Mouse (Mus musculus) heart, embryonic 12.5 days (tissue): ENCODE measurements around the gene Rcbtb2. TPM values are rescaled to one million over a fixed set of nuclear protein-coding genes. Genes with fewer than 3 reads are reported as not detected.

Experiments used
- ATAC-seq: fragments of 200-750 bp; cut with Nextera tagmentation; 2 replicates; pipeline ENCODE4 v1.8.0; 2017; ENCODE audit warnings: moderate TSS enrichment, moderate library complexity; ENCODE audit not compliant: insufficient number of reproducible peaks, low FRiP score
- H3K27ac ChIP-seq: fragments of 300-500 bp; sonication (generic); 2 replicates; pipeline ENCODE4 v1.5.1; 2016; ENCODE audit warnings: mild to moderate bottlenecking, moderate library complexity; ENCODE audit not compliant: poor library complexity, severe bottlenecking
- H3K27me3 ChIP-seq: fragments of 300-500 bp; sonication (generic); replicated peaks from 2 replicates; pipeline ENCODE4 v1.6.1; 2016; ENCODE audit warnings: mild to moderate bottlenecking, moderate library complexity
- H3K36me3 ChIP-seq: fragments of 300-500 bp; sonication (generic); 2 replicates; pipeline ENCODE4 v1.6.1; 2016; ENCODE audit warnings: mild to moderate bottlenecking, moderate library complexity
- H3K4me1 ChIP-seq: fragments of 300-500 bp; sonication (generic); replicated peaks from 2 replicates; pipeline ENCODE4 v1.6.1; 2016; ENCODE audit warnings: mild to moderate bottlenecking
- H3K4me2 ChIP-seq: fragments of 300-500 bp; sonication (generic); 2 replicates; pipeline ENCODE4 v1.6.1; 2016; ENCODE audit warnings: mild to moderate bottlenecking, moderate library complexity
- H3K4me3 ChIP-seq: fragments of 300-500 bp; sonication (generic); 2 replicates; pipeline ENCODE4 v1.5.1; 2016; ENCODE audit warnings: mild to moderate bottlenecking
- H3K9ac ChIP-seq: fragments of 300-500 bp; sonication (generic); 2 replicates; pipeline ENCODE4 v1.6.1; 2016; ENCODE audit warnings: mild to moderate bottlenecking, moderate library complexity
- H3K9me3 ChIP-seq: fragments of 300-500 bp; sonication (generic); replicated peaks from 2 replicates; pipeline ENCODE4 v1.6.1; 2016; ENCODE audit warnings: mild to moderate bottlenecking, moderate library complexity
- WGBS: fragments of 180-500 bp; shearing (Covaris S2); methylation state at CpG from one replicate; pipeline ENCODE4 v1.1.7; 2016; 5-methylcytosine and 5-hydroxymethylcytosine counted together
- polyA plus RNA-seq: library from polyadenylated mRNA; unstranded; fragments of >200 nt; fragmentation: Nextera tagmentation; extraction: Ambion mirVana; gene quantifications from 2 replicates; pipeline ENCODE4 v1.2.1, GENCODE M21; 2016

Rcbtb2 gene
- polyA plus RNA-seq, 1 experiment from 2014 or later: 76.2 TPM

- Histone ChIP-seq H3K27me3 (no peaks in the 10 kb centered on the region), H3K4me3 (no peak overlapping the region), H3K36me3 (peaks cover 64% of the 10 kb centered on the region), H3K27ac (0 out of 2 replicates have a peak overlapping the region, but pooled peaks have one; percentile 6), H3K4me2 (no peak overlapping the region), H3K4me1 (peaks cover 36% of the 10 kb centered on the region), H3K9me3 (no peaks in the 10 kb centered on the region), H3K9ac (no peak overlapping the region)
- 70% methylated on average over 6 of the region's 6 CpGs for WGBS
- ATAC-seq: no peak
Observed at GRCm38 (mm10) chr14:73175814-73176213, 53.0 kb downstream of the Rcbtb2 start.

- Histone ChIP-seq H3K4me3 (no peak overlapping the region), H3K4me2 (no peak overlapping the region), H3K36me3 (peaks cover 60% of the 10 kb centered on the region), H3K27me3 (no peaks in the 10 kb centered on the region), H3K9ac (no peak overlapping the region), H3K27ac (no peak overlapping the region), H3K4me1 (peaks cover 40% of the 10 kb centered on the region), H3K9me3 (no peaks in the 10 kb centered on the region)
- WGBS: 59% methylated on average over 5 of the region's 5 CpGs
- no peak for ATAC-seq
Observed at GRCm38 (mm10) chr14:73176266-73176665, 53.4 kb downstream of the Rcbtb2 start.

GRCm38 (mm10) chr14:73177961-73178360 lies 55.1 kb downstream of the Rcbtb2 start:
- no peak for ATAC-seq
- H3K27me3 ChIP-seq: no peaks in the 10 kb centered on the region
- peaks cover 57% of the 10 kb centered on the region for H3K36me3 ChIP-seq
- no peak overlapping the region for H3K4me3 ChIP-seq
- peak overlapping the region; percentile 10; the same call in 1 of the 2 replicates for H3K27ac ChIP-seq
- H3K9ac ChIP-seq: no peak overlapping the region
- peaks cover 41% of the 10 kb centered on the region for H3K4me1 ChIP-seq
- H3K4me2 ChIP-seq: no peak overlapping the region
- no peaks in the 10 kb centered on the region for H3K9me3 ChIP-seq
- 80% methylated on average over 11 of the region's 11 CpGs for WGBS

GRCm38 (mm10) chr14:73179221-73179681 lies 56.4 kb downstream of the Rcbtb2 start:
- ATAC-seq: peak; percentile 75
- no peak overlapping the region for H3K4me3 ChIP-seq
- H3K27me3 ChIP-seq: no peaks in the 10 kb centered on the region
- no peak overlapping the region for H3K4me2 ChIP-seq
- peaks cover 59% of the 10 kb centered on the region for H3K36me3 ChIP-seq
- WGBS: 58% methylated on average over 4 of the region's 4 CpGs
- peaks cover 35% of the 10 kb centered on the region for H3K4me1 ChIP-seq
- no peak overlapping the region for H3K9ac ChIP-seq
- H3K27ac ChIP-seq: peak overlapping the region; percentile 57
- H3K9me3 ChIP-seq: no peaks in the 10 kb centered on the region

GRCm38 (mm10) chr14:73180671-73181070 lies 57.8 kb downstream of the Rcbtb2 start:
- peaks cover 62% of the 10 kb centered on the region for H3K36me3 ChIP-seq

GRCm38 (mm10) chr14:73181144-73181543 lies 58.3 kb downstream of the Rcbtb2 start:
- Histone ChIP-seq H3K9ac (no peak overlapping the region), H3K27ac (peak overlapping the region; percentile 27; the same call in 1 of the 2 replicates), H3K36me3 (peaks cover 61% of the 10 kb centered on the region), H3K4me3 (no peak overlapping the region), H3K27me3 (no peaks in the 10 kb centered on the region), H3K9me3 (0 out of 2 replicates have a peak, but pooled peaks cover 4% of the 10 kb centered on the region), H3K4me2 (no peak overlapping the region), H3K4me1 (peaks cover 22% of the 10 kb centered on the region)
- 27% methylated on average over 2 of the region's 2 CpGs for WGBS
- ATAC-seq: no peak

More at GRCm38 (mm10) chr14:73180671-73181070, 57.8 kb downstream of the Rcbtb2 start:
- Histone ChIP-seq H3K9ac (no peak overlapping the region), H3K4me2 (no peak overlapping the region), H3K4me3 (no peak overlapping the region), H3K27me3 (no peaks in the 10 kb centered on the region), H3K4me1 (peaks cover 25% of the 10 kb centered on the region), H3K27ac (no peak overlapping the region), H3K9me3 (0 out of 2 replicates have a peak, but pooled peaks cover 4% of the 10 kb centered on the region)
- WGBS: 76% methylated on average over 3 of the region's 3 CpGs
- ATAC-seq: no peak

- 0 out of 2 replicates have a peak, but pooled peaks cover 4% of the 10 kb centered on the region for H3K9me3 ChIP-seq
- H3K27ac ChIP-seq: no peak overlapping the region
- 84% methylated on average over 7 of the region's 7 CpGs for WGBS
- H3K4me3 ChIP-seq: no peak overlapping the region
- no peaks in the 10 kb centered on the region for H3K27me3 ChIP-seq
- no peak for ATAC-seq
- no peak overlapping the region for H3K4me2 ChIP-seq
- H3K36me3 ChIP-seq: peaks cover 33% of the 10 kb centered on the region
- no peak overlapping the region for H3K9ac ChIP-seq
- no peaks in the 10 kb centered on the region for H3K4me1 ChIP-seq
Observed at GRCm38 (mm10) chr14:73186875-73187274, 64.0 kb downstream of the Rcbtb2 start.

- WGBS: 71% methylated on average over 5 of the region's 5 CpGs
- Histone ChIP-seq H3K27ac (no peak overlapping the region), H3K4me2 (no peak overlapping the region), H3K9ac (no peak overlapping the region), H3K4me1 (peaks cover 7% of the 10 kb centered on the region), H3K4me3 (no peak overlapping the region), H3K9me3 (no peaks in the 10 kb centered on the region), H3K27me3 (no peaks in the 10 kb centered on the region), H3K36me3 (peaks cover 15% of the 10 kb centered on the region)
- no peak for ATAC-seq
Observed at GRCm38 (mm10) chr14:73199058-73199457, 76.2 kb downstream of the Rcbtb2 start.

GRCm38 (mm10) chr14:73201447-73201846 lies 78.6 kb downstream of the Rcbtb2 start:
- Histone ChIP-seq H3K27me3 (no peaks in the 10 kb centered on the region), H3K9ac (no peak overlapping the region), H3K4me2 (no peak overlapping the region), H3K4me3 (no peak overlapping the region), H3K36me3 (peaks cover 9% of the 10 kb centered on the region; the same call in 1 of the 2 replicates), H3K9me3 (no peaks in the 10 kb centered on the region), H3K27ac (no peak overlapping the region), H3K4me1 (peaks cover 10% of the 10 kb centered on the region)
- 39% methylated on average over 3 of the region's 3 CpGs for WGBS
- no peak; the same call in 1 of the 2 replicates for ATAC-seq

- ATAC-seq: no peak
- no peak overlapping the region for H3K27ac ChIP-seq
- no peaks in the 10 kb centered on the region for H3K27me3 ChIP-seq
- H3K4me3 ChIP-seq: no peak overlapping the region
- 48% methylated on average over 3 of the region's 3 CpGs for WGBS
- no peak overlapping the region for H3K4me2 ChIP-seq
- H3K36me3 ChIP-seq: no peaks in the 10 kb centered on the region
- H3K4me1 ChIP-seq: peaks cover 6% of the 10 kb centered on the region
- H3K9ac ChIP-seq: no peak overlapping the region
- H3K9me3 ChIP-seq: no peaks in the 10 kb centered on the region
Observed at GRCm38 (mm10) chr14:73204016-73204415, 81.2 kb downstream of the Rcbtb2 start.

GRCm38 (mm10) chr14:73209262-73209661 lies 86.4 kb downstream of the Rcbtb2 start:
- H3K27me3 ChIP-seq: no peaks in the 10 kb centered on the region
- H3K4me1 ChIP-seq: peaks cover 2% of the 10 kb centered on the region; the same call in 1 of the 2 replicates
- H3K9ac ChIP-seq: no peak overlapping the region
- H3K4me2 ChIP-seq: no peak overlapping the region
- no peak for ATAC-seq
- H3K4me3 ChIP-seq: no peak overlapping the region
- H3K27ac ChIP-seq: no peak overlapping the region
- no peaks in the 10 kb centered on the region for H3K9me3 ChIP-seq
- peaks cover 2% of the 10 kb centered on the region for H3K36me3 ChIP-seq

- ATAC-seq: no peak
- no peak overlapping the region for H3K9ac ChIP-seq
- H3K4me3 ChIP-seq: no peak overlapping the region
- WGBS: 91% methylated on average over 8 of the region's 8 CpGs
- H3K27me3 ChIP-seq: no peaks in the 10 kb centered on the region
- no peak overlapping the region for H3K27ac ChIP-seq
- H3K36me3 ChIP-seq: peaks cover 7% of the 10 kb centered on the region
- no peak overlapping the region for H3K4me2 ChIP-seq
- no peaks in the 10 kb centered on the region for H3K9me3 ChIP-seq
- no peaks in the 10 kb centered on the region for H3K4me1 ChIP-seq
Observed at GRCm38 (mm10) chr14:73210196-73210595, 87.4 kb downstream of the Rcbtb2 start.
